ENCODE assay signal across 9 mouse cellular contexts in genomic region chr5:137381152-137381551, GRCm38 (mm10). TPM values are rescaled to one million over a fixed set of nuclear protein-coding genes. Genes with fewer than 3 reads are reported as not detected.
DNase-seq lines count a peak whose midpoint lies in the region; ATAC-seq and TF ChIP-seq lines count a peak whose summit lies in the region.
"Had no signal": no experiment of that assay in that cellular context is flagged by ENCODE, and none has a peak within 500 bp of the region (broad histone marks: within the 10 kb centered on the region; RNA-seq: fewer than 3 reads in every experiment).

No protein-coding gene starts in this region.

- H3K4me1 ChIP-seq in kidney, embryonic 14.5 days (ENCODE audit: control insufficient read depth, insufficient read depth, low read length): peaks cover 12% of the 10 kb centered on the region; the same call in 1 of the 2 replicates
- H3K4me1 ChIP-seq in MEL (ENCODE audit: control insufficient read depth in 1 of 2, insufficient read depth in 2 of 2, low read length in 2 of 2): no peaks in the 10 kb centered on the region
- no peaks in the 10 kb centered on the region; the same call in 1 of the 2 replicates for H3K4me1 ChIP-seq in cerebellum, adult 2 months (ENCODE audit: control insufficient read depth, insufficient read depth, low read length)
- peaks cover 7% of the 10 kb centered on the region; the same call in 1 of the 2 replicates for H3K4me1 ChIP-seq in heart, postnatal 0 days (ENCODE audit: control insufficient read depth, insufficient read depth)
- 0 out of 2 replicates have a peak, but pooled peaks cover 2% of the 10 kb centered on the region for H3K4me1 ChIP-seq in limb, embryonic 11.5 days (ENCODE audit: control insufficient read depth, insufficient read depth, low read length)

- DNase-seq in kidney, adult 11 months: peak; percentile 69
- DNase-seq in MEL (ENCODE audit: low read depth, low spot score): peak; percentile 83
- DNase-seq in cerebellum, adult 2 months: peak; percentile 40 to 51
- no peak for DNase-seq in heart, postnatal 0 days (ENCODE audit: low spot score)
- peak; percentile 79 for DNase-seq in limb, embryonic 11.5 days (ENCODE audit: low spot score)
- DNase-seq in right cerebral cortex, postnatal 10 days (ENCODE audit: low spot score in 2 of 2): peak; percentile 44 to 65
- DNase-seq in ovary, adult 18-20 months (ENCODE audit: low spot score): no peak

- no peak overlapping the region for H3K4me2 ChIP-seq in kidney, embryonic 14.5 days (replicated peaks; ENCODE audit: low read depth, low read length)
- H3K4me2 ChIP-seq in heart, postnatal 0 days (ENCODE audit: low read depth, low read length): no peak overlapping the region
- H3K4me2 ChIP-seq in limb, embryonic 11.5 days (ENCODE audit: low read depth, severe bottlenecking): no peak overlapping the region
- H3K4me2 ChIP-seq: neural tube, embryonic 13.5 days had no signal

- TF ChIP-seq EP300 in MEL (IDR thresholded peaks at IDR 0.05; ENCODE audit: low read depth in 1 of 2, low read length in 2 of 2): no peak
- TF ChIP-seq EP300 in heart, postnatal 0 days (IDR thresholded peaks at IDR 0.05; ENCODE audit: low read depth): no peak

- no peak overlapping the region for H3K27ac ChIP-seq in kidney, embryonic 14.5 days (ENCODE audit: low read depth, low read length)
- no peak overlapping the region for H3K27ac ChIP-seq in MEL (ENCODE audit: control insufficient read depth, low read depth, low read length)
- no peak overlapping the region for H3K27ac ChIP-seq in cerebellum, adult 2 months (ENCODE audit: insufficient read depth, low read length)
- no peak overlapping the region for H3K27ac ChIP-seq in heart, postnatal 0 days (ENCODE audit: low read depth)
- no peak overlapping the region for H3K27ac ChIP-seq in limb, embryonic 11.5 days (replicated peaks; ENCODE audit: low read depth, low read length)
- H3K27ac ChIP-seq: neural tube, embryonic 13.5 days had no signal

- 51% methylated on average over 4 of the region's 4 CpGs for WGBS in kidney, embryonic 14.5 days
- 61% methylated on average over 4 of the region's 4 CpGs for WGBS in cerebellum, adult 2 months
- 47% methylated on average over 4 of the region's 4 CpGs for WGBS in heart, postnatal 0 days
- whole genome bisulfite sequencing in limb, embryonic 11.5 days: 48% methylated on average over 4 of the region's 4 CpGs

- peak; percentile 75 to 79 (median 76) for TF ChIP-seq CTCF in MEL (IDR thresholded peaks at IDR 0.05 in 2 of 3, conservative IDR thresholded peaks at IDR 0.05 in 1 of 3; ENCODE audit: control insufficient read depth in 1 of 3, insufficient read depth in 1 of 3, low read depth in 2 of 3, low read length in 3 of 3, poor library complexity in 1 of 3, severe bottlenecking in 1 of 3)
- TF ChIP-seq CTCF in cerebellum, adult 2 months (IDR thresholded peaks at IDR 0.05; ENCODE audit: borderline replicate concordance, insufficient read depth, low read depth, low read length): peak; percentile 69
- peak; percentile 78 for TF ChIP-seq CTCF in heart, postnatal 0 days (IDR thresholded peaks at IDR 0.05; ENCODE audit: low read depth)

- H3K9ac ChIP-seq in kidney, embryonic 14.5 days (ENCODE audit: low read depth, low read length): no peak overlapping the region
- H3K9ac ChIP-seq in MEL (ENCODE audit: control insufficient read depth, low read depth, low read length, poor library complexity, severe bottlenecking): no peak overlapping the region
- no peak overlapping the region for H3K9ac ChIP-seq in heart, postnatal 0 days (replicated peaks; ENCODE audit: low read depth, low read length)
- H3K9ac ChIP-seq in limb, embryonic 11.5 days (ENCODE audit: low read length): no peak overlapping the region
- H3K9ac ChIP-seq: neural tube, embryonic 13.5 days had no signal

- H3K9me3 ChIP-seq in kidney, embryonic 14.5 days (ENCODE audit: control insufficient read depth, low read length): no peaks in the 10 kb centered on the region
- no peaks in the 10 kb centered on the region for H3K9me3 ChIP-seq in MEL (replicated peaks; ENCODE audit: insufficient read depth, low read length)
- H3K9me3 ChIP-seq in heart, postnatal 0 days (replicated peaks; ENCODE audit: control insufficient read depth, low read length): no peaks in the 10 kb centered on the region
- H3K9me3 ChIP-seq in limb, embryonic 11.5 days (ENCODE audit: control insufficient read depth, low read length): no peaks in the 10 kb centered on the region
- H3K9me3 ChIP-seq: neural tube, embryonic 13.5 days had no signal

- no peak overlapping the region for H3K4me3 ChIP-seq in kidney, embryonic 14.5 days (ENCODE audit: low read length)
- H3K4me3 ChIP-seq in MEL (ENCODE audit: control insufficient read depth in 1 of 2, insufficient read depth in 1 of 2, low read depth in 2 of 2, low read length in 2 of 2): no peak overlapping the region
- no peak overlapping the region for H3K4me3 ChIP-seq in cerebellum, adult 2 months (replicated peaks; ENCODE audit: insufficient read depth, low read depth, low read length)
- no peak overlapping the region for H3K4me3 ChIP-seq in heart, postnatal 0 days (ENCODE audit: low read depth, low read length)
- H3K4me3 ChIP-seq in limb, embryonic 11.5 days (ENCODE audit: low read depth, low read length): no peak overlapping the region
- H3K4me3 ChIP-seq: neural tube, embryonic 13.5 days had no signal

- ATAC-seq in kidney, embryonic 14.5 days (ENCODE audit: low FRiP score, low TSS enrichment): no peak
- ATAC-seq in heart, postnatal 0 days (ENCODE audit: insufficient read depth, low read depth): no peak
- ATAC-seq in limb, embryonic 11.5 days (ENCODE audit: insufficient number of reproducible peaks, low FRiP score, low TSS enrichment, low read depth): no peak

- no peaks in the 10 kb centered on the region for H3K36me3 ChIP-seq in kidney, embryonic 14.5 days (ENCODE audit: control insufficient read depth, insufficient read depth, low read length)
- no peaks in the 10 kb centered on the region for H3K36me3 ChIP-seq in MEL (ENCODE audit: control insufficient read depth in 1 of 2, insufficient read depth in 2 of 2, low read length in 2 of 2)
- no peaks in the 10 kb centered on the region for H3K36me3 ChIP-seq in heart, postnatal 0 days (replicated peaks; ENCODE audit: control insufficient read depth, insufficient read depth, low read length)
- no peaks in the 10 kb centered on the region for H3K36me3 ChIP-seq in limb, embryonic 11.5 days (ENCODE audit: control insufficient read depth, insufficient read depth, low read length)
- H3K36me3 ChIP-seq: neural tube, embryonic 13.5 days had no signal

- TF ChIP-seq RAD21 in MEL (IDR thresholded peaks at IDR 0.05; ENCODE audit: low read depth, low read length): peak; percentile 73

- TF ChIP-seq POLR2A in MEL (IDR thresholded peaks at IDR 0.05; ENCODE audit: control insufficient read depth in 1 of 2, insufficient read depth in 1 of 2, low read depth in 1 of 2, low read length in 2 of 2, poor library complexity in 1 of 2): no peak
- no peak for TF ChIP-seq POLR2A in cerebellum, adult 2 months (IDR thresholded peaks at IDR 0.05; ENCODE audit: borderline replicate concordance, insufficient read depth, low read length)

- H3K79me2 ChIP-seq in MEL (ENCODE audit: control insufficient read depth, insufficient read depth, low read length, poor library complexity): no peaks in the 10 kb centered on the region

- no peaks in the 10 kb centered on the region for H3K27me3 ChIP-seq in kidney, embryonic 14.5 days (ENCODE audit: control insufficient read depth, insufficient read depth, low read length)
- H3K27me3 ChIP-seq in MEL (ENCODE audit: control insufficient read depth in 1 of 2, insufficient read depth in 2 of 2, low read length in 2 of 2): peaks cover 0 to under 1% of the 10 kb centered on the region in 2 experiments; a peak in 1 of 4 replicates
- no peaks in the 10 kb centered on the region for H3K27me3 ChIP-seq in cerebellum, adult 2 months (ENCODE audit: control insufficient read depth, insufficient read depth, low read length)
- no peaks in the 10 kb centered on the region for H3K27me3 ChIP-seq in heart, postnatal 0 days (ENCODE audit: control insufficient read depth, insufficient read depth, low read length)
- no peaks in the 10 kb centered on the region for H3K27me3 ChIP-seq in limb, embryonic 11.5 days (ENCODE audit: control insufficient read depth, insufficient read depth, low read length)
- H3K27me3 ChIP-seq: neural tube, embryonic 13.5 days had no signal

TF ChIP-seq in MEL, 35 proteins besides CTCF, POLR2A, EP300 and RAD21 (continues in another document):
- TF ChIP-seq CHD1 (IDR thresholded peaks at IDR 0.05; ENCODE audit: low read depth, low read length): no peak
- TF ChIP-seq ZKSCAN1 (IDR thresholded peaks at IDR 0.05; ENCODE audit: low read depth, low read length): no peak
- TF ChIP-seq E2F4 (IDR thresholded peaks at IDR 0.05; ENCODE audit: borderline replicate concordance, low read depth, low read length): no peak
- TF ChIP-seq MAX (IDR thresholded peaks at IDR 0.05; ENCODE audit: low read length): peak; percentile 92
- no peak for TF ChIP-seq TBP (IDR thresholded peaks at IDR 0.05; ENCODE audit: low read depth, low read length)
- no peak for TF ChIP-seq JUND (IDR thresholded peaks at IDR 0.05; ENCODE audit: low read depth, low read length)
- no peak for TF ChIP-seq HCFC1 (IDR thresholded peaks at IDR 0.05; ENCODE audit: low read depth, low read length)
- no peak for TF ChIP-seq NRF1 (IDR thresholded peaks at IDR 0.05; ENCODE audit: insufficient read depth, low read depth, low read length, poor library complexity, severe bottlenecking)

RNA-seq across cellular contexts. Expression of gene Ephb4, which starts 31.2 kb away (rescaled TPM):
- 30.9 and 58.9 TPM in 2 replicates for polyA plus RNA-seq in kidney, embryonic 14.5 days (2014; fragmentation: Nextera tagmentation; extraction: Ambion mirVana)
- 0.07 and 0.12 TPM in 2 replicates for total RNA-seq in MEL (2012; rRNA removed)
- under 1 TPM in 1 of 2 experiments, not detected in 1; 0.08 TPM for polyA plus RNA-seq in MEL (2012; ENCODE audit: insufficient read depth in 1 of 2, insufficient read length in 2 of 2, low read depth in 1 of 2, low replicate concordance in 2 of 2, missing spikeins in 1 of 2)
- polyA plus RNA-seq in cerebellum, adult 2 months (2012; rRNA removed): 4.9 and 5.0 TPM in 2 replicates
- 99.2 and 113 TPM in 2 replicates for total RNA-seq in heart, postnatal 0 days (2014; rRNA removed; ENCODE audit: low replicate concordance)
- polyA plus RNA-seq in heart, postnatal 0 days (2015; fragmentation: Nextera tagmentation; extraction: Ambion mirVana): 20.4 and 23.1 TPM in 2 replicates
- polyA plus RNA-seq in limb, embryonic 11.5 days (2014; fragmentation: Nextera tagmentation; extraction: Ambion mirVana): 71.2 and 76.7 TPM in 2 replicates

RNA-seq across cellular contexts. Expression of gene Slc12a9, which starts 47.8 kb away (rescaled TPM):
- polyA plus RNA-seq in kidney, embryonic 14.5 days (2014; fragmentation: Nextera tagmentation; extraction: Ambion mirVana): 5.7 and 8.5 TPM in 2 replicates
- 7.1 and 8.8 TPM in 2 replicates for total RNA-seq in MEL (2012; rRNA removed)
- 10 to 100 TPM in 1 of 2 experiments, not detected in 1; 12.1 TPM for polyA plus RNA-seq in MEL (2012; ENCODE audit: insufficient read depth in 1 of 2, insufficient read length in 2 of 2, low read depth in 1 of 2, low replicate concordance in 2 of 2, missing spikeins in 1 of 2)
- 31.0 and 31.6 TPM in 2 replicates for polyA plus RNA-seq in cerebellum, adult 2 months (2012; rRNA removed)
- 7.3 and 14.8 TPM in 2 replicates for total RNA-seq in heart, postnatal 0 days (2014; rRNA removed; ENCODE audit: low replicate concordance)
- polyA plus RNA-seq in heart, postnatal 0 days (2015; fragmentation: Nextera tagmentation; extraction: Ambion mirVana): 4.0 and 4.5 TPM in 2 replicates
- polyA plus RNA-seq in limb, embryonic 11.5 days (2014; fragmentation: Nextera tagmentation; extraction: Ambion mirVana): 4.7 and 6.4 TPM in 2 replicates

Comparison
In these comparisons a context has a peak if more than half of its experiments do, and no peak if none do; other contexts are left out.
1. DNase-seq: peak in kidney, adult 11 months (single experiment), MEL (single experiment), cerebellum, adult 2 months (2 of 2), limb, embryonic 11.5 days (single experiment) and right cerebral cortex, postnatal 10 days (2 of 2); none in heart, postnatal 0 days (single experiment) and ovary, adult 18-20 months (single experiment).
2. Peak in every context shown above with its lines, with median percentiles within 50 percentile points of each other: CTCF ChIP-seq.